Mouse (Mus musculus): Measurements from ENCODE around the gene Efcab11. TPM values are rescaled to one million over a fixed set of nuclear protein-coding genes. Genes with fewer than 3 reads are reported as not detected.
"Not testable (repeated sequence)": the region's sequence is repeated elsewhere in the genome, so short reads cannot be mapped to it uniquely, and the experiment has no call there.

The Efcab11 gene
- total RNA-seq, 2 experiments from 2014 or later, result not detected

DNA sequence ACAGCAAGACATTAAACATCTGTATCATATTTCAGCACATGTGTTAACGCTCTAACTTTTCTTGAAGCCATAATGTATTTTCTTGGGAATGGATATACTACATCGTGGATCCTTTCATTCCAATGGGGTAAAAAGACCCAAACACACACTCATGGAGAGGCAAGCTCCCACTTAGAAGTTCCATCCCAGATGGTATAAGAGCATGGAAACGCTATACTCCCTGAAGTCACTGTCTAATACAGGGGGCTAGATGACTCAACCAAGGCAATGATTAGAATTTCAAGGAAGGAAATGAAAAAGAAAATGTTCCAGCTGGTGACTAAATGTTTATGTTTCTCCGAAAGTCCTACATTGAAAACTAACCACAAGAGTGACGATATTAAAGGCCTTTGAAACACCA is 76.3 kb downstream of the Efcab11 start:
- no peak for DNase-seq

DNA sequence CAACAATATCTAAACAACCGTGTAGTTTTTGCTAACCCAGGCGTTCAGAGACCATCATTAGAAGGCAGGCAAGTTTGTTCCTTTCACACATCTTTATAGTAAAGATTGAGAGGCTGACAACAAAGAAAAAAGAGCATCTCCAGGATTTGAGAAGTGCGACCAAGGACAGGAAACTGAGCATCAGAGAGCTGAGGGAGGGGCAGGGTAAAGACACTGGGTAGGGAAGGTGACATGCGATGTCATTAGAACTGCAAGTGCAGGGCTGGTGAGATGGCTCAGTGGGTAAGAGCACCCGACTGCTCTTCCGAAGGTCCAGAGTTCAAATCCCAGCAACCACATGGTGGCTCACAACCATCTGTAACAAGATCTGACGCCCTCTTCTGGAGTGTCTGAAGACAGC is 77.5 kb downstream of the Efcab11 start:
- DNase-seq, result not testable (repeated sequence)

DNA sequence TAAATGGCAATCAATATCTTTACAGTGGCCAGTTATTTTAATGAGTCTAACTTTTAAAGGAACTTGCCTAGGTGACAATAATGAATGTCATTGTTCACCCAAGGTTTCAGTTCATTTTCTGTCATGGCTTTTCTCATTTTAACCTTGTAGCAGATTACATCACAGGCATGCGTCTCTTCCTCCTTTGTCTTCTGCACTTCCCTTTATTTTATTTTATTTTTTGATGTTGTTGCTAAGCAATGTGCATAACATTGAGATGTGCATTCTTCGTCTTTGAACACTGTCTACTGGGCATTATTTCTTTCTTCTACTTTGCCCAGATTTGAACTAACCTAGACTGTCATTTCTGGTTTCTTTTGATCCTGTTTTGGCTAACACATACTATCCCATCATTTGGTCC is 88.3 kb downstream of the Efcab11 start:
- no peak for DNase-seq

DNA sequence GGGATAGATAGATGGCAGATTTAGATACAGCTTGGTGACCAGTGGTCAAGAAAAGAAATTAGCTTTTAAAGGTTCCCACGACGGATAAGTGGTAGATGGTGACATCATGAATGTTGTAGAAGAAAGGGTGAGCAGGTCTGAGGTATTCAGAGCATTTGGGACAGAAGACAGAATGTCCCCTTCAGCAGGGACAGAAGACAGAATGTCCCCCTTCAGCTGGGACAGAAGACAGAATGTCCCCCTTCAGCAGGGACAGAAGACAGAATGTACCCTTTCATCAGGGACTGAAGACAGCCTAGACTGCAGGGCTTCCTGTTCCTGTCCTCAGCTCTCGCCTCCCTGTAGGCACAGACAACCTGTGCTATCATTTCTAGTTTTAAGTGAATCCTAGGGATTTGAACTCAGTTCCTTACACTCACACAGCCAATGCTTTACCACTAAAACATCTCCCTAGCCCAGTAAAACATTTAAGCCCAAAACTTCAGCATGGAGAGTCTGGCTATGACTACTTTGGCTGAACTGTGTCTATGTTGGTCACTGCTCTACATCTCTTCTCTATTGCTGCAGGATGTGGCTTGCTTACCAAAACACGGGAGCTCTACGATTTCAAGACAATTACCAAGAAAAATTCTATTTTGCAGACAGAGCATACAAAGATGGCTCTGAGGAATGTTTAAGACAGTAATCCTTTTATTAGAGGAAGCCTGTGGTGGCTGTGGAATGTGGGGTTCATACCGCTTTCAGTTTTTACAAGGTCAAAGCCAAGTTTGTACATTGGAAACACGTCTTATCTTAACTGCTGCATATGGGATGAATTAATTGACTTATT is 89.2 kb downstream of the Efcab11 start:
- no peak for DNase-seq

DNA sequence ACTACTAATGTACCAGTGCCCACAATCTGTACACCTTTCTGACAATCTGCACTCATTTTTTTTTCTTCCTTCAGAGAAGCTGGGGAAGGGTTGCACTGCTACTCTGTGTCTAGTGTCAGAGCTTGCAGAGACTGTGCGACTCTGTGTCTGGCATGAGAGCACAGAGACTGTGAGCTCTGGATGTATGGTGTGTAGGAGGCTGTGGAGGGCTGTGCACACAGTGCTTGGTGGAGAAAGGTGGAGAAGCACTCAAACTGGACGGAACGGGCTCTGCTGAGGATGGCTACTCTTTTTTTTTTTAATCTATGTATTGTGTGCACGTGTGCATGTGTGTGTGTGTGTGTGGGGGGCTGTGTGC is 90.1 kb downstream of the Efcab11 start:
- no peak for DNase-seq

DNA sequence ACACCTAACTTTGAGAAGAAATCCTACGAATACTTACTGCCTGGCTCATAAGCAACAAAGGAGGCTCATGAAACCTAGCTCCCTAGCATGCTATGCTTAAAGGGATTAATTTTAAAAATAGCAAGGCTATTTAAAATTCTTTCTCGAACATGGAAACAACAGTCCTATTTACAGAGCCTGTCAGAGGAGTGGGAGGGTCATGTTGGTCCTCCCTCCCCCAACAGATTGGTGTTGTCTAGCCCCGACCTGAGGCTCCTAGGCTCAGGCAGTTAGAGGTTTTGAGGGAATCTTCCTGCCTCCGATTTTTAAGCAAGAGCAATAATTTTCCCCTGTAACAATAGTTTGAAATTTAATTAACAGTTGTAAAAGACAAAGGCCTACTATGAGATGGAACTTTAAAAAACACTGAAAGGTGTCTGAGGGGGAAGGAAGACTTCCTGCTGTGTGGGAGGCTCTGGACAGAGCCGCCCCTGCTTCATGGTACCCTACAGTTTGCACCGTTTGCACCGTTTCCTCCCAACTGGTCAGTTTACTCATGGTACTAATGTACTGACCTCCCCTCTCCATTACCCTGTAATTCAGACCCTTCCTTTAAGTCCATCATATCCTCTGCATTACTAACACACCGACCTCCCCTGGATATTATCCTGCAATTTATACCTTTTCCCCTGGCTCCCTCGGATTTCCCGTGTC is 90.6 kb downstream of the Efcab11 start:
- no peak for DNase-seq

DNA sequence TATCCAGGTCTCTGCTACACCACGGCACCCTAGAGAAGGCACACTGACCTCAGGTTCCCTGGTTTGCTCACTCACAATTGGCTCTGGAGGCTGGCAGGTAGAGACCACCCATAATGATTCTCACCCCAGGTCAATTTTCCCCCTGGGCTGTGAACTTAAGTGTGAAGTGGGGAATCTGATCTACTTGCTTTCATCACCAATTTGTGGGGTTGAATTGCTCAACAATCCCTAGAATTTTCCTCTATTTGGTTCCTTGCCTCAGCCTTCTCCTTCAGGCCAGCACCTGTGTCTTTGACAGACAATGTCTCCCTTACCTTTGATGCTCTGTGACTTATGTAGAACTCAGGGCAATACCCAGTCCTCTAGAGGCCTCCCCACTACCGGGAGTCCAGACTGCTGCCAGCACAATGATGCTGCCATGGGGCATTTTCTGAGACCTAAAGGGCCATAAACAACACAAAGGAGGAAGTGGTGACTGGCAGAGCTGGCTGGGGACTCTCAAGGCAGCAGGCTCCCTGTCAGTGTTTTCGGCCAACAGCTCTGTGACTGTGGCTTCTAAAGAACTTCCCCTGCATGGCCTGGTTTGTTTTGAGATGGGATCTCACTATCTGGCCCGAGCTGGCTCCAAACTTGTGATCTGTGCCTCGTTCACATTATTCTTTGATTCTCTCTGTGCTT is 94.8 kb downstream of the Efcab11 start:
- no peak for DNase-seq

DNA sequence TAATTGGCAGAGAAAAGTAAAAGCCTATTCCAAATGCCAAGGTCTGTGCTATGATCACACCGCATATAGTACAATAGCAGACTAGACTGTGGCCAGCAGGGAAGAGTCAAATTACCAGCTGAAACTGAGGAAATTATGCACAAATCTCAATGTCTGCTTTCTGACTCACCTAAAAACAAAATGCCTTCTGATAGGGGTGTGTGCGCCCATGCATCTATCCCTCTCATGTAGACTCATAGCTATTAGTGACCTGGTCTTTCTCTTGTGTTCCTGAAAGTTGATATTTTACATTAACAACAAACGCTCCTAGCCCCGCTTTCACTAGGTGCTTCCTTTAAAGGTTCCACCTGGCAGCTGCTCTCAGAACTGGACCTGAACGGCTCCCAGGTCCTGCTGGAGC is 102.5 kb downstream of the Efcab11 start:
- no peak for DNase-seq

DNA sequence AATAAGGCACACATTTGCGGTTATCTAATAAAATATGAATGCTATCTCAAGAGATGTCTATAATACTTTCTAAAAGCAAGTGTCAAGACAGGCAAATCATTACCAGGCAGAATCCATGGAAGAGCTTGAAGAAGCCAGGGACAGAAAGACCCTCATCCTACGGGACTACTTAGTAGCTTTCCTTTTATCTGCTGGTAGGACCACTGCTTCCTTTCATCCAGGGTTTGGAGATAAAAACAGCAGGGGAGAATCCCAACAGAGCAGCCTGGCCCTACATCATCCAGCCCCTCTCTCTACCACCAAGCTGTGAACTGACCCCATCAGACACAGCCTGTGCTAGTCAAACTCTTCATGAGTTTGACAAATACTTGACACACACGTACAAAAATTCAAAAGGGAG is 103.8 kb downstream of the Efcab11 start:
- DNase-seq, result no peak

DNA sequence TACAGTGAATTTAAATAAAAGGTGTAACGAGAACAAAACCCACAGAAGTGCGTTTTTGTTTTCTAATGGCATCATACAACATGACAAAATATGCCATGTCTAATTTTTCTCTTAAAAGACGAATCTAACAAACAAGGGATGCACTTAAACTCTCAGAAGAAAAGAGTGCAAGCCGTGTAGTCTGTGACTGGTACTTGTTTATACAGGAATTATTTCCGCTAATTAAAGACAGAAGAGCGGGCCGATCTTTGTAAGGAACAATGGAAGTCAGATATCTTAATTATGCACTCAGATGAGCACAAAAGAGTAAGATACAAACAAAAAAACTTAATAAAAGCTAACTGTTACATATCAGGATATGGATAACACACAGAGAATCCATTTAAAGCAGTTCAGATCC is 104.3 kb downstream of the Efcab11 start:
- no peak for DNase-seq

DNA sequence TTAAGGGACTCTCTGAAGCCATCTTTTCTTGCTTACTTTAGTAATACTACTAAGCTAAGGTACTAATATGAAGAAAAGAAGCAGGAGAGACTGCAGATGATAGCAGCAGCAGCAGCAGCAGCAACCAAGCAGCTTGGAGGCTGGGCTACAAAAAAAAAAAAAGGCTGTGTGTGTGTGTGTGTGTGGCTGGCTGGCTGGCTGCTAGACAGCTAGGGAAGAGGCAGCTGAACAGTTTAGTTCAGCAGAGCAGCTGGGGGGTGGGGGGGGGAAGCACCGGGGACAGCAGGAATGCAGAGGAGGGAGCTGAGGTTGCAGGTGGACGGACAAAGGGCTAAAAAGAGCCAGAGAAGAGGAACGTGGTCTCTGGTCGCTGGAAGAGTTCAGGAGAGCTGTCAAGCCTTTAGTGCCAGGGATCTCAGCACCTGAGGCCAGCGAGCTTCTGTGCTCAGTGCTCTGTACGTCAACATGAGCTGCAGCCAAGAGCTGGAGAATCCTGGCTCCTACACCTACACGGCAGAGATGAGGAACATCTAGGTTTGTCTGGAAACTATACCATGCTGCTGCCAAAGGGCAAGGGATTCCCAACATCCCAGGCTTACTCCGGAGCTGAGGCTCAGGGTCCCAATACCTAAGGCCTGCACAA is 107.6 kb downstream of the Efcab11 start:
- DNase-seq, result no peak

DNA sequence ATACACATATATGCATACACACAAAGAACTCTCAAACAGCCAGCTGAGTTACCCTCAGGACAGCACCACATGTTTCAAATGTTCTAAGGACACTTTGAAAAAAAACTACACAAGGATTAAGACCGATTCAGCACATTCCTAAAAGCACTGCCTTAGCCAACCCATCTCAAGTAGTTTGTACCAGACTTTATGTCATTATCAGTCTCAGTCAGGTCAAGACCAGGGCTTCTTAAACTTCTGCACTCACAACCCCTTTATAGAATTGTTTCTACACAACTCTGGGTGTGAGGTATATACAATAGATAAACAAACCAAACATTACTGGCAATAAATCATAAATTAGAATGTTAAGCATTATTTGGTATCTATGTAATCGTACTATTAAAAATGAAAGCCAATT is 109.4 kb downstream of the Efcab11 start:
- no peak for DNase-seq

DNA sequence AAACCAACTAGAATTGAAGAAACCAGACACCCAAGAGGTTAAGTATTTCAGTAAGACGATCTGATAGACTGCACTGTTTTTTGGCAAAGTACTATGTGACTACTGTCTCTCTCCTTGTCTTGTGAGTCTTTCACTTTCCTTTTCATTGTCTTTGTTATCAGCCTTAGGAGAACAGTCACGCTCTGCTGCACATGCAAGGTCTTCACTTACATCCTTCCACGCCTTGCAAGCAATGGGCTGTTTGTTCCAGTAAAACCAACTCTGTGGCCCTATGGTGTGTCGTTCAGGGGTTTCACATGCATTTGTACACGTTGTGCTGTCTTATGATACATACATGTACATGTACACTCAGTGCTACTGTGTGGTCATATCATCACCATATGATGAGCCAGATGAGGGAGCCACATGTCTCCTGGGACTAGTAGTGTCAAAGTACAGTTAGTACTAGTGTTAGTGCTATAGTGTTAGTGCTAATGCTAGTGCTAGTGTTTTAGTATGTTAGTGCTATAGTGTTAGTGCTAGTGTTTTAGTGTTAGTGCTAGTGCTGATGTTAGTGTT is 110.5 kb downstream of the Efcab11 start:
- DNase-seq, result no peak

DNA sequence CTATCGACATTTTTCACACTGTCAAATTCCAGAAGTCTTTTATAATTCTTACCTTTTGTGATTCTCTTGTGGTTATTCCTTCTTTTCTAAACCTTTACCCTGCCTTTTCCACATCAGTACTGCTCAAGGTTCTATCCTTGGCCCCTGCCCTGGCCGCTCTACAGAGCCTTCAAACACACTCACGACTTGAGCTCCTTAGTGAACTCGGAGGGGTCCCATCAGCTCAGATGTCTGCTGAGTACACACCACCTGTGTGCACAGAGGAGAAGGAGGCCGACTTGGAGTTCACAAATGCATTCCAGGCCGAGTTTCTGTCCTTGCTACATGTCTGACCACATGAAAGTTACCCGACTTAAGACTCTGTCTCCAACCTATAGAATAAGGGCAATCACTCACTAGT is 113.2 kb downstream of the Efcab11 start:
- no peak for DNase-seq

DNA sequence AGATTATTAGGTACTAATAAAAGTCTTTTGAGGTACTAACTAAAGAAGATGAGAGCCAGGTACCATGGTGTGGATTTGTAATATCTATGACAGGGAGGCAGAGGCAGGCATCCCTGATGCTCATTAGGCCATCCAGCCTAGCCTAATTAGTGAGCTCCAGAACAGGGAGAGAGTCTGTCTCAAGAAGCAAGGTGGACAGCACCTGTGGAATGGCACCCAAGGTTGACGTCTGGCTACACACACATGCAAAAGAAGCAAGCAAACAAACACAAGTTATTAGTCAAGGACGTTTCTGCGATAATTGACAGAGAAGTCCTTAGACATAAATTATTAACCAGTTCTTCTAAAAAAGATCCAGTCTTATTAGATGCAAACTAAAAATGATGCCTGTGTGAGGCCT is 114.6 kb downstream of the Efcab11 start:
- DNase-seq, result no peak

DNA sequence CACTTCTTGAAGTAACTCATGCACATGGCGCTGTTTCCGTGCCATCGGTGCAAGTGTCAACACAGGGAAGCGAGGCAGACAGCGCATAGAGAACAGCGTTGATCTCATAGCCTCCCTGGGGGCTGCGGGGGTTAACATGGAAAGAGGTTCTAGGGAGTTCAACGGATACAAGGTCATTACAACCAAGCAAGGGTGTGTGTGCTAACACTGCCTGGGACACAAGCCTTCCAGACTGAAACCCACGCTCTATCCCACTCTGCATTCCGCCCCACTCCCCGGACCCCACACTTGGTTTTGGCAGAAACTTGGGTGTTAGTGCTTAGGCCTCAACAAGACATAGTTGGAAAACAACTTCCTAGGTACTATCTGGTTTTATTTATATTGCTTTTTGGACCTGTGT is 116.5 kb downstream of the Efcab11 start:
- no peak for DNase-seq

DNA sequence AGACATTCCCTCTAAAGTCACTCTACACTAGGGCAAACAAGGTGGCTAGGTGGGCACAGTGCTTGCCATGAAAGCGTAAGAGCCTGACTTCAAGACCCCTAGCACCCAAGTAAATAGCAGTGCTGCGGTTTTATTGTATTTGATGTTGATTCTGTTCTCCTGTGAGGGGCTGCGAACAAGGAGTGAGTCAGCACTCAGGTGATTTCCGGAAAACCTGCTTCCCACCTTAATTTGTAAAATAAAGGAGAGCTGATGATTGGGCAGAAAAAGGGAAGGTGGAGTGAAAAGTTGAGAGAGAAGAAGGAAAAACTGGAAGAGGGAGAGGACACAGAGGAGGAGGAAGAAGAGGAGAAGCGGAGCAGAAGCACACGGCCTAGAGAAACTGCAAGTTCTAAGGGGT is 118.3 kb downstream of the Efcab11 start:
- no peak for DNase-seq

DNA sequence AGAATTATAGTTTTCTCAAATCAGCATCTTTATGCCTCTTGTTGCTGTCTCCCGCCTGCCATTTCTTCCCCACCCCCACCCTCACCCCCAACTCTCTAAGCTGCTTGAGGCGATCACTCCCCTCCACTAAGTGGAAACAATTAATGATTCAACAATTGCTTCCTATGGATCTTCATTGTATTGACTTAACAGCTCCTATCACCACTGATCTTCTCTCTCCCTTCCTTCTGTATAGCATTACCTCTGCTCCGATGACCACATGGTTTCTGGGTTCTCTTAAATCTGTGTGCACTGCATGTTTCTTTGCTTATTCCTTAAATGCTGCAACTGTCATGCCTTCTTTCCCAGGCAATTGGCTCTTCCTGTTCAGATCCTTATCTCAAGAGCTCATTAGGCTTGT is 120.2 kb downstream of the Efcab11 start:
- no peak for DNase-seq

DNA sequence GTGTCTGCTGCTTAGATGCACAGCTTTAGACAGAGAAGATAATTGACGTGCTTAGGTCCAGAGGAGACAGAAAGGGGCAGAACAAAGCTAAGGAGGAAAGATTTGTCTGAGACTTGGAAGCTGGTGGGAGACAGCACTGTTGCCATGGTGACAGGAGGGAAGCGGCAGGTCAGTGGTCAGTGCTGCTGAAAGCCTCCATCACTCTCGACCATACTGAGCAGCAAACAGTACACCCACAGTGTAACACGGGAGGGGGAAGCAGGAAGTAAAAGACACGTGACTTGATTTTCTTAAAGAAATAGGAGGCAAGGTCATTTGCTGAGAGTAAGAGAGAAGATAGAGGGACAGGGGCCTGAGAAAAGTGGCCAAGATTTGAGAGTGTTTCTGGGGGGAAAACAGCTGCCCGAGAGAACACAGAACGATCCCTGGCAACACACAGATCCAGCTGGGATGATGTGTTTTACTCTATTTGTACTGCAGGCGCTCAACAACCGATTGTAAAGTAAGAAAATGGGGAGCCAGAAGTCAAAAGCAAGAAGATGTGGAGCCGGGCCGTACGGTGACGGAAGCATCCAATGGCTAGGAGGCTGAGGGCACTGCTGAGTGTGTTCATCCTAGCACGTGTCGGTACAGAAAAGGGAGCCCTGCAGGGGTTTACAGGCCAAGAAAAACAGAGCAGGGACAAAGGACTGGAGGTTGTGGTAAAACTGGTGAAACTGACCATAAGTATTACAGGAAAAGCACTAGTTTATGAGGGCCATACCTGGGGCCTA is 126.3 kb downstream of the Efcab11 start:
- DNase-seq, result no peak

DNA sequence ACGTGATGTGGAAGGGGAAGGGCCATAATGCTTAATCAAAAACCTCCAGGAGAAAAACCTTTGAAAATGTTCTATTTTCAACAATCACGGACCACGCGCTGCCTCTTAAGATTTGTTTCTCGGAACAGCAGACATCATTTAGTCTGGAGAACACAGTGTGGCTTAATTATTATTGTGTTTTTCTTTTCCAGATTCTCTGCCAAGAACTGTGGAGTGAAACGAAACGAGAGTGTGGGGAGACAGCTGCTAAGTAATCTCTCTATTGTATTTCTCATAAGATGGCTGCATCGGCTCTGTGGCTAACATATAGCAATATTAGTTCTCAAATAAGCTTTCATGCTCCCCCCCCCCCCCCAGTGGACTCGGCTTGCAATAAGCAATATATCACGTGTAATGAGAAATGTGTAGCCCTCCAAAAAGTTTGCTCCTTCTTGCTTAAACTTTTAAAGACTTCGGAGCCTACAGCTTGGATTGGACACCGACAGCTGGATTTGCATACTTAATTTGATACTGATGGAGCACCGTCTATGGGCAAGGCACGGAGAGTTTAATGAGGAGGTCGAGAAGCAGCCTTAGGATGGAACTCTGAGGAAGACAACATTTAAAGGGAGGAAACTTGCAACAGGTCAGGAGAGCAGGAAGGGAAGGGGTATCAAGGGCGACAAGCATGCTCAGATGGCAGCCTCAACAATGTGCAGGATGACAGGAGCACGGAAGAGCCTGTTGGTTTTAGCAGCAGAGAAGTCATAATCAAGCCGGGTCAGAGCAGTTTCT is 127.1 kb downstream of the Efcab11 start:
- DNase-seq, result no peak

DNA sequence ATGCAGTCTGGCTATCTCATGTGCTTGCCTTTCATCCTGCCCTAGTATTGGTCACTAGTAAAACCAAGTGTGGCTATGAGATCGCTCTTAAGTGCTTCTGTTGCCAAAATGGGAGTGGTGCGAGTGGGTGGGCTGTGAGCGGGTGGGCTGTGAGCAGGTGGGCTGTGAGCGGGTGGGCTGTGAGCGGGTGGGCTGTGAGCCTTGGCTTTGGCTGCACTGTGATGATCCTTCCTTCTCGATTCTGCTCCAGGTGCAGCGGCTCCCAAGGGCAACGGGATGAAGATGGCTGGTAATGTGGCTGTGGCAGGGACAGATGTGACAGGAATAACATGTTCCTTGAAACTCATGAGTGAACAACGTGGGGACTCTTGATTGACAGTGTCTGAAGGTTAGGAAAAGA is 128.0 kb downstream of the Efcab11 start:
- no peak for DNase-seq
